Mouse (Mus musculus): ENCODE results near the gene Atxn10. TPM values are rescaled to one million over a fixed set of nuclear protein-coding genes. Genes with fewer than 3 reads are reported as not detected.

Atxn10 gene
- polyA plus RNA-seq, 1 experiment from 2014 or later = 574 TPM

- H3K4me1 ChIP-seq (ENCODE audit: control insufficient read depth, insufficient read depth, low read length) = peaks cover 6% of the 10 kb centered on the region; the same call in 1 of the 2 replicates
- H3K27me3 ChIP-seq (ENCODE audit: control insufficient read depth, insufficient read depth, low read length) = no peaks in the 10 kb centered on the region
- no peak overlapping the region for H3K9ac ChIP-seq (replicated peaks; ENCODE audit: low read length)
- H3K9me3 ChIP-seq (ENCODE audit: control insufficient read depth, low read length) = no peaks in the 10 kb centered on the region
- DNase-seq (no peak), ATAC-seq (ENCODE audit: low FRiP score, low TSS enrichment) (no peak; the same call in 1 of the 2 replicates)
- no peak overlapping the region for H3K27ac ChIP-seq (replicated peaks; ENCODE audit: low read depth, low read length)
- no peaks in the 10 kb centered on the region for H3K36me3 ChIP-seq (ENCODE audit: control insufficient read depth, insufficient read depth, low read length)
- H3K4me2 ChIP-seq (ENCODE audit: low read length) = no peak overlapping the region
- 76% methylated on average over 5 of the region's 5 CpGs for WGBS
- H3K4me3 ChIP-seq (replicated peaks; ENCODE audit: low read depth, low read length) = no peak overlapping the region
Measured at GRCm38 (mm10) chr15:85479919-85480318, 143.9 kb downstream of the Atxn10 start.

GRCm38 (mm10) chr15:85480630-85481029, 144.6 kb downstream of the Atxn10 start:
- H3K36me3 ChIP-seq (ENCODE audit: control insufficient read depth, insufficient read depth, low read length) = no peaks in the 10 kb centered on the region
- H3K27ac ChIP-seq (replicated peaks; ENCODE audit: low read depth, low read length) = no peak overlapping the region; the same call in 1 of the 2 replicates
- H3K9me3 ChIP-seq (ENCODE audit: control insufficient read depth, low read length) = no peaks in the 10 kb centered on the region
- ATAC-seq (ENCODE audit: low FRiP score, low TSS enrichment) (no peak; the same call in 1 of the 2 replicates), DNase-seq (peak; percentile 68)
- 37% methylated on average over 3 of the region's 3 CpGs for WGBS
- no peak overlapping the region for H3K4me2 ChIP-seq (ENCODE audit: low read length)
- H3K27me3 ChIP-seq (ENCODE audit: control insufficient read depth, insufficient read depth, low read length) = no peaks in the 10 kb centered on the region
- H3K9ac ChIP-seq (replicated peaks; ENCODE audit: low read length) = no peak overlapping the region
- peaks cover 6% of the 10 kb centered on the region; the same call in 1 of the 2 replicates for H3K4me1 ChIP-seq (ENCODE audit: control insufficient read depth, insufficient read depth, low read length)
- H3K4me3 ChIP-seq (replicated peaks; ENCODE audit: low read depth, low read length) = no peak overlapping the region

DNA sequence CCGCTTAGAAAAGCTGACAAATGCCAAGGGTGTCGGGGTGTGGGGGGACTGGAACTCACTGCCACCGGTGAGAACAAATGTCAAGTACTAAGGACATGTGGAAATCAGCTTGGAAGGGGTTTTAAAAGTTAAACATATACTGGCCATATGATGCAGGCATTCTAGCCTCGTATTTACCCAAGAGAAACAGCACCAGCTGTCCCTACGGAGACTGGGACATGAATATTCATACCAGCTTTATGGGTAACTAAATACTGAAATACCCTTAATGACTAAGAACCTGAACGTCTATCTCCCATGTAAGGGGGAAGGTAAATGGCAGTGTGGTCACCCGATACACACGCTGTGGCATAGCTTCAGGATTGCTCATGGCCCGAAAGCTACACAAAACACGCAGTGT, 152.9 kb downstream of the Atxn10 start:
- H3K36me3 ChIP-seq (ENCODE audit: control insufficient read depth, insufficient read depth, low read length) = no peaks in the 10 kb centered on the region
- no peak for ATAC-seq (ENCODE audit: low FRiP score, low TSS enrichment)
- 0 out of 2 replicates have a peak, but pooled peaks cover 3% of the 10 kb centered on the region for H3K9me3 ChIP-seq (ENCODE audit: control insufficient read depth, low read length)
- 79% methylated on average over 10 of the region's 10 CpGs for WGBS
- H3K4me3 ChIP-seq (replicated peaks; ENCODE audit: low read depth, low read length) = no peak overlapping the region
- no peaks in the 10 kb centered on the region for H3K27me3 ChIP-seq (ENCODE audit: control insufficient read depth, insufficient read depth, low read length)
- H3K27ac ChIP-seq (replicated peaks; ENCODE audit: low read depth, low read length) = no peak overlapping the region
- peaks cover 9% of the 10 kb centered on the region for H3K4me1 ChIP-seq (ENCODE audit: control insufficient read depth, insufficient read depth, low read length)
- no peak for DNase-seq
- no peak overlapping the region for H3K9ac ChIP-seq (replicated peaks; ENCODE audit: low read length)
- H3K4me2 ChIP-seq (ENCODE audit: low read length) = no peak overlapping the region

DNA sequence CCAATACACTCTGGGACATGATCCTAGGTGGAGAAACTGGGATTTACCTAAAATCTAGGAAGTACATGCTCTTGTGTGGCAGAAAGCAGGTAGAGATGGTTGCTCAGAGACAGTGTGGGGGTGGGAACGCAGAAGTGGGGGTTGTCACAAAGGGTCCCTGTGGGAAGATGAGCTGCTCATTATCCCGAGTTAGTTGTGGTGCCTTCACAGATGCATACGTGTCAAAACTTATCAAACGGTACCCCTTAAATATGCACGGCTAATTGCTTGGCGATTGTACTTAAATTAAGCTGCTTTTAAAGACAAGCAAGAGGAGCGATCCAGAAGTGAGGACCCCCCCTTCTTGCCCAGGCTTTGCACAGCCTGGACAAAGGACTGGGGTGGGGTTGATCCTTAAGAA, 153.7 kb downstream of the Atxn10 start:
- WGBS = 42% methylated on average over 7 of the region's 7 CpGs
- Histone ChIP-seq H3K4me1 (ENCODE audit: control insufficient read depth, insufficient read depth, low read length) (peaks cover 17% of the 10 kb centered on the region), H3K4me3 (replicated peaks; ENCODE audit: low read depth, low read length) (no peak overlapping the region), H3K9me3 (ENCODE audit: control insufficient read depth, low read length) (0 out of 2 replicates have a peak, but pooled peaks cover 3% of the 10 kb centered on the region), H3K9ac (replicated peaks; ENCODE audit: low read length) (no peak overlapping the region), H3K27me3 (ENCODE audit: control insufficient read depth, insufficient read depth, low read length) (no peaks in the 10 kb centered on the region), H3K36me3 (ENCODE audit: control insufficient read depth, insufficient read depth, low read length) (no peaks in the 10 kb centered on the region), H3K27ac (replicated peaks; ENCODE audit: low read depth, low read length) (no peak overlapping the region), H3K4me2 (ENCODE audit: low read length) (no peak overlapping the region)
- ATAC-seq (ENCODE audit: low FRiP score, low TSS enrichment) = no peak
- peak; percentile 37 for DNase-seq

DNA sequence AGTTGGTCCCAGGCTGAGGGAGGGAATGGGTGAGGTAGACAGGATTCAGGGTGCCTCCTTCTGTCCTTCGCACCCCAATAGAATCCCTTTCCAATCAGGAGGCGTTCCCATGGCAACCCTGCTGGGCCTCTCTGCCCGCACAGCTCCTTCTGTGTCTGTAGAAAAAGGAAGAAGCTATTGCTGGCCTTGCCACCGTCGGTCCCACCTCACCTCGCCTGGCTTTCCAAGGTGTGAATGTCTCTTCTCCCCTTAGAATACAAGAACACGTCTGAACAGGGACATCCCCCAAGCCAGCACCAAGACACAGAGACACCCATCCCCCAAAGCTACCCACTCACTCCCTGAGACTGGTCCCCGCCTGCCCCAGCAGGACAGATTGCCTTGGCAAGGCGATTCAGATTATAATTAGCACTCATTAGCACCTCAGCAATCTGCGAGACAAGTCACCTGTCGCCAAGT, 158.1 kb downstream of the Atxn10 start:
- H3K36me3 ChIP-seq (ENCODE audit: control insufficient read depth, insufficient read depth, low read length) = no peaks in the 10 kb centered on the region
- H3K27ac ChIP-seq (replicated peaks; ENCODE audit: low read depth, low read length) = peak overlapping the region; percentile 15; the same call in 1 of the 2 replicates
- 4% methylated on average over 11 of the region's 11 CpGs for WGBS
- no peaks in the 10 kb centered on the region for H3K27me3 ChIP-seq (ENCODE audit: control insufficient read depth, insufficient read depth, low read length)
- H3K4me2 ChIP-seq (ENCODE audit: low read length) = no peak overlapping the region
- DNase-seq = peak; percentile 79
- peaks cover 30% of the 10 kb centered on the region for H3K4me1 ChIP-seq (ENCODE audit: control insufficient read depth, insufficient read depth, low read length)
- H3K4me3 ChIP-seq (replicated peaks; ENCODE audit: low read depth, low read length) = no peak overlapping the region
- peak; percentile 34; the same call in 1 of the 2 replicates for ATAC-seq (ENCODE audit: low FRiP score, low TSS enrichment)
- H3K9ac ChIP-seq (replicated peaks; ENCODE audit: low read length) = no peak overlapping the region
- H3K9me3 ChIP-seq (ENCODE audit: control insufficient read depth, low read length) = no peaks in the 10 kb centered on the region

DNA sequence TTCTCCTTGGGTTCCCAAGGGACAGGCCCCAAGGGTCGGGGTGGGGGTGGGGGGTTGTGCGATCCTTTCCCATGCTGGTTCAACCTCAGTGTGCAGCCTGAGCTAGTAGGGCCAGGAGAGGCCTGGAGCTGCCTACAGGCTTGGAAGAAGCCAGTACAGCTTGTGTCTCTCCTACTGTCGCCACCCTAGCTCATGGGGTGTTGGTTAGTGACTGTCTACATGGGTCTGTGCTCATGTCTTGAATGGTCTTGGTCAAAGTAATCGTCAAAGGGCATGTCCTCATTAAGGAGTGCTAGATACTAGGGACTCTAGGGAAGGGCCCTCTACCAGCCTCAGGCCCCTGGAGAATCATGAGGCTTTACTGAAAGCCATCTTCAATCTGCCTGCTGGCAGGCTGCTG, 161.5 kb downstream of the Atxn10 start:
- Histone ChIP-seq H3K4me1 (ENCODE audit: control insufficient read depth, insufficient read depth, low read length) (peaks cover 24% of the 10 kb centered on the region), H3K27me3 (ENCODE audit: control insufficient read depth, insufficient read depth, low read length) (no peaks in the 10 kb centered on the region), H3K9me3 (ENCODE audit: control insufficient read depth, low read length) (no peaks in the 10 kb centered on the region), H3K4me2 (ENCODE audit: low read length) (no peak overlapping the region), H3K27ac (replicated peaks; ENCODE audit: low read depth, low read length) (peak overlapping the region; percentile 63), H3K4me3 (replicated peaks; ENCODE audit: low read depth, low read length) (no peak overlapping the region), H3K36me3 (ENCODE audit: control insufficient read depth, insufficient read depth, low read length) (no peaks in the 10 kb centered on the region), H3K9ac (replicated peaks; ENCODE audit: low read length) (no peak overlapping the region)
- 71% methylated on average over 4 of the region's 4 CpGs for WGBS
- ATAC-seq (ENCODE audit: low FRiP score, low TSS enrichment) (peak; percentile 57; the same call in 1 of the 2 replicates), DNase-seq (no peak)

DNA sequence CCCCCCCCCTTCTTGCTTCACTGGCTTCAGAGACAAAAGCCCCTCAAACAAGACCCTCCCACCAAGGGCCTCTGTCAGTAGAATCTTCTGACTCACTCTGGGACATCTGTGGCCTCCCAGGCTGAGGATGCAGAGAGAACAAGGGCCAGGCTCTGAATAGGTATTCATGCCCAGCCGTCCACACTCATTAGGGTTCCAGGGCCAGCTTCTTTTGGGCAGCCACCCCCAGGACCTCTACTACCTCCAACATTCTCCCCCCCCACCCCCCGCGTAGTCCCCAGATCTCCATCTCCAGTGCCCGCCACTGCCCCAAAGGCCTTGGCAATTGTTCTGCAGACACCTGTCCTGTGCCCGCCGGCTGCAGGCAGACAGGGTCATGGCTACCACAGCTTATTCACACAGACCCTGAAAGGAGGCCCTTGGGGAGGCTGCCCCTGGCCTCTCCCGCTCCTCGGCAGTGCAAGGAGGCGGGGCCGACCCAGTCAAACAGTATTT, 162.0 kb downstream of the Atxn10 start:
- ATAC-seq (ENCODE audit: low FRiP score, low TSS enrichment) (peak; percentile 68; the same call in 1 of the 2 replicates), DNase-seq (peak; percentile 71)
- Histone ChIP-seq H3K4me3 (replicated peaks; ENCODE audit: low read depth, low read length) (no peak overlapping the region), H3K36me3 (ENCODE audit: control insufficient read depth, insufficient read depth, low read length) (no peaks in the 10 kb centered on the region), H3K27me3 (ENCODE audit: control insufficient read depth, insufficient read depth, low read length) (no peaks in the 10 kb centered on the region), H3K4me2 (ENCODE audit: low read length) (no peak overlapping the region), H3K9me3 (ENCODE audit: control insufficient read depth, low read length) (no peaks in the 10 kb centered on the region), H3K27ac (replicated peaks; ENCODE audit: low read depth, low read length) (peak overlapping the region; percentile 49), H3K4me1 (ENCODE audit: control insufficient read depth, insufficient read depth, low read length) (peaks cover 24% of the 10 kb centered on the region), H3K9ac (replicated peaks; ENCODE audit: low read length) (no peak overlapping the region)
- 8% methylated on average over 10 of the region's 10 CpGs for WGBS

DNA sequence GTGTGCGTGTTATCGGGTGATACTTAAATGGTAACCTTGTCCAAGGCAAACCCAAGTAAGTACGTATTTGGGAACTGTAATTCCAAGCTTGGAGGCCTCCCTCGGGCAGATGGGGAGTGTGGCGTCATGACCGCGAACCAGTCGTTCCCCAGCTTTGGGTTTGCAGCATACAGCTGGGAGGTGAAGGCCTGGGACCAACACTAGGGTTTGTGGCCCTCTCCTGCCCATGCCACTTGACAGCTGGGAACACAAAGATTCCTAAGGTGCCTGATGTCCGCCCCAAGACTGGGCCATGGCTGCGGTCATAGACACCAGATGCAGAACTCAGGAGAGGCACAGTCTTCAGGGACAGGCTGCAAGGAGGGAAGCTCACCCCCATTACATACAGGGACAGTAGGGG, 164.2 kb downstream of the Atxn10 start:
- Histone ChIP-seq H3K4me3 (replicated peaks; ENCODE audit: low read depth, low read length) (no peak overlapping the region), H3K27ac (replicated peaks; ENCODE audit: low read depth, low read length) (no peak overlapping the region), H3K4me2 (ENCODE audit: low read length) (no peak overlapping the region), H3K4me1 (ENCODE audit: control insufficient read depth, insufficient read depth, low read length) (peaks cover 12% of the 10 kb centered on the region; the same call in 1 of the 2 replicates), H3K27me3 (ENCODE audit: control insufficient read depth, insufficient read depth, low read length) (no peaks in the 10 kb centered on the region), H3K36me3 (ENCODE audit: control insufficient read depth, insufficient read depth, low read length) (no peaks in the 10 kb centered on the region), H3K9me3 (ENCODE audit: control insufficient read depth, low read length) (no peaks in the 10 kb centered on the region), H3K9ac (replicated peaks; ENCODE audit: low read length) (no peak overlapping the region)
- DNase-seq (no peak), ATAC-seq (ENCODE audit: low FRiP score, low TSS enrichment) (no peak)
- WGBS = 90% methylated on average over 10 of the region's 10 CpGs

DNA sequence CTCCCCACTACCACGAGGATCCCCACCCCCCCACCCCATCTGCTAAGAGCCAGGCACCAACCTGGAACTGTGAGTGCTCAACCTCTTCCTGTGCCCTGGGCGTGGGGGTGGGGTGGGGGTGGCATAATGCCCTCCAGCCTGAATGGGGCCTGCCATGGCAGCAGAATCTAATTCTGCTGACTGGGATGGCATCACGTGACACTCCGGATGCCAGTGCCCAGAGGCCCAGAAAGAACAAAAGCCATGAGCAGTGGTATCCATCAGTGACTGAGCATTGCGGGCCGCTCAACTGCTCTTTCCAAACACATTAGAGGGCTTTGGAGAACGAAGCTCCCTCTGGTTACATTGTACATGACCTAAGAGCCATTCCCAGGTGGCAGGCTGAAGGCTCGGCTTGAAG, 167.1 kb downstream of the Atxn10 start, which contains the start of gene 7530416G11Rik:
TSS of gene 7530416G11Rik (minus strand) at position 101 of the 400 bp plus-strand sequence.
- H3K27ac ChIP-seq (replicated peaks; ENCODE audit: low read depth, low read length) = no peak within 1 kb of the TSS
- H3K36me3 ChIP-seq (ENCODE audit: control insufficient read depth, insufficient read depth, low read length) = no peaks in the 10 kb centered on the region
- 87% methylated on average over 8 of the region's 8 CpGs for WGBS
- DNase-seq (no peak), ATAC-seq (ENCODE audit: low FRiP score, low TSS enrichment) (no peak)
- peaks cover 17% of the 10 kb centered on the region for H3K4me1 ChIP-seq (ENCODE audit: control insufficient read depth, insufficient read depth, low read length)
- H3K4me3 ChIP-seq (replicated peaks; ENCODE audit: low read depth, low read length) = no peak within 1 kb of the TSS
- H3K27me3 ChIP-seq (ENCODE audit: control insufficient read depth, insufficient read depth, low read length) = no peaks in the 10 kb centered on the region
- H3K4me2 ChIP-seq (ENCODE audit: low read length) = no peak within 1 kb of the TSS
- H3K9ac ChIP-seq (replicated peaks; ENCODE audit: low read length) = no peak within 1 kb of the TSS
- H3K9me3 ChIP-seq (ENCODE audit: control insufficient read depth, low read length) = no peaks in the 10 kb centered on the region

Data from midbrain, embryonic 14.5 days (tissue).